Mouse (Mus musculus): ENCODE measurements around the gene Dhx16. TPM values are rescaled to one million over a fixed set of nuclear protein-coding genes. Genes with fewer than 3 reads are reported as not detected.

Gene Dhx16
- polyA plus RNA-seq (2012; rRNA removed) = 47.6 and 53.6 TPM in 2 replicates

GRCm38 (mm10) chr17:35879245-35880057, at the start of gene Dhx16:
Gene Dhx16, plus strand, starts transcription at chr17:35879819.

GRCm38 (mm10) chr17:35838122-35838544, 41.5 kb upstream of the Dhx16 start, which contains the start of gene Tubb5:
Gene Tubb5, minus strand, starts transcription at chr17:35838306.

GRCm38 (mm10) chr17:35841076-35841950, 38.3 kb upstream of the Dhx16 start, which contains the start of gene Mdc1:
Gene Mdc1, plus strand, starts transcription at chr17:35841515.

GRCm38 (mm10) chr17:35861198-35861857, 18.3 kb upstream of the Dhx16 start, which contains the start of gene Nrm:
Gene Nrm, plus strand, starts transcription at chr17:35861318.

GRCm38 (mm10) chr17:35865481-35866280, 13.9 kb upstream of the Dhx16 start, which contains the start of gene Ppp1r18:
Gene Ppp1r18, plus strand, starts transcription at chr17:35865593.

GRCm38 (mm10) chr17:35896781-35897643, 17.4 kb downstream of the Dhx16 start, which contains the start of gene 2310061I04Rik:
Gene 2310061I04Rik, minus strand, starts transcription at chr17:35897431.

GRCm38 (mm10) chr17:35909919-35910369, 30.3 kb downstream of the Dhx16 start, which contains the start of gene Atat1:
Gene Atat1, minus strand, starts transcription at chr17:35910075.

GRCm38 (mm10) chr17:35916297-35917142, 36.9 kb downstream of the Dhx16 start, which contains the start of the genes Mrps18b and Ppp1r10:
Gene Mrps18b, minus strand, starts transcription at chr17:35916389.
Gene Ppp1r10, plus strand, starts transcription at chr17:35916434.

Other genes with a start within 250 kb of the Dhx16 start
- gene Mucl3, start 236.1 kb upstream of the Dhx16 start, polyA plus RNA-seq (2012; rRNA removed) = 0.04 TPM in 1 of 2 replicates, not detected in the other
- 37.5 and 41.5 TPM in 2 replicates for gene Vars2, start 212.2 kb upstream of the Dhx16 start, polyA plus RNA-seq (2012; rRNA removed)
- gene Gtf2h4, start 206.1 kb upstream of the Dhx16 start, polyA plus RNA-seq (2012; rRNA removed) = 28.6 and 29.1 TPM in 2 replicates
- gene Ddr1, start 175.2 kb upstream of the Dhx16 start, polyA plus RNA-seq (2012; rRNA removed) = 45.4 and 45.8 TPM in 2 replicates
- 7.9 and 9.5 TPM in 2 replicates for gene Ier3, start 58.1 kb upstream of the Dhx16 start, polyA plus RNA-seq (2012; rRNA removed)
- gene Flot1, start 56.6 kb upstream of the Dhx16 start, polyA plus RNA-seq (2012; rRNA removed) = 149 and 160 TPM in 2 replicates
- gene Tubb5, start 41.5 kb upstream of the Dhx16 start, polyA plus RNA-seq (2012; rRNA removed) = 2,694 and 2,976 TPM in 2 replicates
- gene Mdc1, start 38.3 kb upstream of the Dhx16 start, polyA plus RNA-seq (2012; rRNA removed) = 15.9 and 16.6 TPM in 2 replicates
- gene Nrm, start 18.5 kb upstream of the Dhx16 start, polyA plus RNA-seq (2012; rRNA removed) = 18.0 and 21.4 TPM in 2 replicates
- 29.3 and 32.5 TPM in 2 replicates for gene Ppp1r18, start 14.2 kb upstream of the Dhx16 start, polyA plus RNA-seq (2012; rRNA removed)
- gene 2310061I04Rik, start 17.6 kb downstream of the Dhx16 start, polyA plus RNA-seq (2012; rRNA removed) = 93.8 and 104 TPM in 2 replicates
- gene Atat1, start 30.3 kb downstream of the Dhx16 start, polyA plus RNA-seq (2012; rRNA removed) = 448 and 535 TPM in 2 replicates
- 52.4 and 53.0 TPM in 2 replicates for gene Mrps18b, start 36.6 kb downstream of the Dhx16 start, polyA plus RNA-seq (2012; rRNA removed)
- gene Ppp1r10, start 36.6 kb downstream of the Dhx16 start, polyA plus RNA-seq (2012; rRNA removed) = 37.8 and 40.7 TPM in 2 replicates
- 77.3 and 77.5 TPM in 2 replicates for gene Abcf1, start 89.9 kb downstream of the Dhx16 start, polyA plus RNA-seq (2012; rRNA removed)
- 45.2 and 54.4 TPM in 2 replicates for gene Gnl1, start 100.0 kb downstream of the Dhx16 start, polyA plus RNA-seq (2012; rRNA removed)
- 72.9 and 85.4 TPM in 2 replicates for gene Prr3, start 100.4 kb downstream of the Dhx16 start, polyA plus RNA-seq (2012; rRNA removed)
- 0.26 and 0.44 TPM in 2 replicates for gene H2-T24, start 140.7 kb downstream of the Dhx16 start, polyA plus RNA-seq (2012; rRNA removed)
- 8.9 and 9.5 TPM in 2 replicates for gene H2-T23, start 153.0 kb downstream of the Dhx16 start, polyA plus RNA-seq (2012; rRNA removed)
- 8.2 and 8.8 TPM in 2 replicates for gene H2-T22, start 162.9 kb downstream of the Dhx16 start, polyA plus RNA-seq (2012; rRNA removed)
- not detected in 2 replicates for gene Gm6034, start 163.1 kb downstream of the Dhx16 start, polyA plus RNA-seq (2012; rRNA removed)
- 0.04 TPM in 1 of 2 replicates, not detected in the other for gene Gm11127, start 178.6 kb downstream of the Dhx16 start, polyA plus RNA-seq (2012; rRNA removed)
- not detected in 2 replicates for gene Gm19684, start 241.9 kb downstream of the Dhx16 start, polyA plus RNA-seq (2012; rRNA removed)
- not detected in 2 replicates for gene Gm7030, start 249.6 kb downstream of the Dhx16 start, polyA plus RNA-seq (2012; rRNA removed)

All from central nervous system, embryonic 18 days (tissue).